Mouse (Mus musculus) C2C12 (cell line): ENCODE measurements at regions not wholly inside any gene's neighbourhood (a gene's known extent, or its start where the extent isn't known, plus 50 kb on each side); places are given as distances from the start of the nearest gene placed in this dataset.

Experiments used
- H3K27me3 ChIP-seq: one replicate; pipeline ENCODE4 v1.6.1; 2011; ENCODE audit not compliant: control insufficient read depth, insufficient read depth, insufficient read length
- H3K36me3 ChIP-seq: one replicate; pipeline ENCODE4 v1.6.1; 2011; ENCODE audit not compliant: control insufficient read depth, insufficient read depth
- H3K4me3 ChIP-seq: one replicate; pipeline ENCODE4 v1.5.1; 2011; ENCODE audit warnings: mild to moderate bottlenecking, control low read depth; ENCODE audit not compliant: poor library complexity, insufficient read depth, severe bottlenecking
- H3K79me2 ChIP-seq: one replicate; pipeline ENCODE4 v1.6.1; 2011; ENCODE audit not compliant: control insufficient read depth, insufficient read depth
- H3K79me3 ChIP-seq: one replicate; pipeline ENCODE4 v1.6.1; 2011; ENCODE audit warnings: low read depth, control low read depth
- H3ac ChIP-seq: one replicate; pipeline ENCODE3; 2011; ENCODE audit warnings: low read depth; ENCODE audit not compliant: control insufficient read depth, insufficient read length
- CEBPB ChIP-seq: IDR thresholded peaks from one replicate; pipeline ENCODE4 v1.6.1; 2011; ENCODE audit warnings: low read depth, mild to moderate bottlenecking, control low read depth, moderate library complexity
- CTCF ChIP-seq: IDR thresholded peaks from one replicate; pipeline ENCODE4 v1.5.1; 2011; ENCODE audit not compliant: control insufficient read depth, insufficient read depth, insufficient read length
- FOSL1 ChIP-seq: IDR thresholded peaks from one replicate; pipeline ENCODE4 v1.8.0; 2011; ENCODE audit warnings: mild to moderate bottlenecking, low read length; ENCODE audit not compliant: poor library complexity, insufficient read depth, severe bottlenecking
- MAX ChIP-seq: IDR thresholded peaks from one replicate; pipeline ENCODE4 v1.6.1; 2011; ENCODE audit warnings: mild to moderate bottlenecking, control low read depth
- MYOD1 ChIP-seq: IDR thresholded peaks from one replicate; pipeline ENCODE4 v1.6.1; 2011; ENCODE audit warnings: low read depth; ENCODE audit not compliant: control insufficient read depth, insufficient read length
- MYOG ChIP-seq: IDR thresholded peaks from one replicate; pipeline ENCODE4 v1.6.1; 2011; ENCODE audit not compliant: control insufficient read depth, insufficient read length; ENCODE audit errors: extremely low read depth
- USF1 ChIP-seq: IDR thresholded peaks from one replicate; pipeline ENCODE4 v1.6.1; 2011; ENCODE audit warnings: low read depth, mild to moderate bottlenecking, control low read depth, moderate library complexity

- Histone ChIP-seq H3K27me3 (no peaks in the 10 kb centered on the region), H3K36me3 (no peaks in the 10 kb centered on the region), H3K79me3 (no peaks in the 10 kb centered on the region), H3K4me3 (no peak overlapping the region), H3K79me2 (no peaks in the 10 kb centered on the region), H3ac (no peak overlapping the region)
- no peak for TF ChIP-seq MYOG
- no peak for TF ChIP-seq FOSL1
- TF ChIP-seq MYOD1: no peak
Observed at GRCm38 (mm10) chr6:145302907-145303640, 53.0 kb upstream of the Kras start.

- Histone ChIP-seq H3K4me3 (no peak overlapping the region), H3K79me2 (no peaks in the 10 kb centered on the region), H3K36me3 (no peaks in the 10 kb centered on the region), H3ac (no peak overlapping the region), H3K79me3 (no peaks in the 10 kb centered on the region), H3K27me3 (no peaks in the 10 kb centered on the region)
- TF ChIP-seq CEBPB: no peak
- TF ChIP-seq MYOD1: no peak
- TF ChIP-seq MAX: no peak
- no peak for TF ChIP-seq FOSL1
- no peak for TF ChIP-seq USF1
- TF ChIP-seq CTCF: no peak
- TF ChIP-seq MYOG: no peak
Observed at GRCm38 (mm10) chr6:145302105-145302504, 52.1 kb upstream of the Kras start.

DNA sequence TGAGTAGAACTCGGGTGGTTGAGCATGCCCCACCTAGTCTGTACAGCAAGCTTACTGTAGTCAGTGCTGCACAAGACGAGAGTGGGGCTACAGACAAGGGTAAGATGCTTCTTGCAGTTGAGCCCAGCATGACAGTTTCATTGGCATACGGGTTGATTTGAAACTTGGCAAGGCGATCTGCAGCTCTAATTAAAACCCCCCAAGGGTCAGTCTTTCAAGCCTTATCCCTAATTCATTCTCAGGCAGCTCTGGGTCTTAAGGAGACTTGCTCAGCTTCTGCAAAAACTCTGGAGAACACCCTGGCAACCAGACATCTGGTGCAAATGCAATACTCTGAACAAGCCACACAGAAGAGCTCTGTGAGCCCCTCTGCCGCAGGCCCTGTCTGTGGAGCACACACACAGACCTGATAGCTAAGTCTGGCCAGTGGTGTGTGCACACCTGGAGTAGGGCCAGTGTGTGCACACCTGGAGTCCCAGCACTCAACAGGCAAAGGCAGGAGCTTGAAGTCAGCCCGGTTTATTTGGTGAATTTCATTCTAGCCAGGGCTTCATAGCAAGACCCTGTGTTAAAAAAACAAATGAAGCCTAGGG lies 50.3 kb upstream of the Kras start:
- no peaks in the 10 kb centered on the region for H3K79me2 ChIP-seq
- no peaks in the 10 kb centered on the region for H3K27me3 ChIP-seq
- H3K79me3 ChIP-seq: no peaks in the 10 kb centered on the region
- H3ac ChIP-seq: no peak overlapping the region
- H3K4me3 ChIP-seq: no peak overlapping the region
- H3K36me3 ChIP-seq: no peaks in the 10 kb centered on the region
- TF ChIP-seq FOSL1 (no peak), MYOG (no peak), CTCF (no peak)
